Mouse (Mus musculus): Measurements from ENCODE around the gene Slc22a7. TPM values are rescaled to one million over a fixed set of nuclear protein-coding genes. Genes with fewer than 3 reads are reported as not detected.
A peak's percentile ranks its signal among the peaks of the same experiment; 100 is the strongest.

Slc22a7 gene
- polyA plus RNA-seq, 1 experiment from 2014 or later, result not detected

DNA sequence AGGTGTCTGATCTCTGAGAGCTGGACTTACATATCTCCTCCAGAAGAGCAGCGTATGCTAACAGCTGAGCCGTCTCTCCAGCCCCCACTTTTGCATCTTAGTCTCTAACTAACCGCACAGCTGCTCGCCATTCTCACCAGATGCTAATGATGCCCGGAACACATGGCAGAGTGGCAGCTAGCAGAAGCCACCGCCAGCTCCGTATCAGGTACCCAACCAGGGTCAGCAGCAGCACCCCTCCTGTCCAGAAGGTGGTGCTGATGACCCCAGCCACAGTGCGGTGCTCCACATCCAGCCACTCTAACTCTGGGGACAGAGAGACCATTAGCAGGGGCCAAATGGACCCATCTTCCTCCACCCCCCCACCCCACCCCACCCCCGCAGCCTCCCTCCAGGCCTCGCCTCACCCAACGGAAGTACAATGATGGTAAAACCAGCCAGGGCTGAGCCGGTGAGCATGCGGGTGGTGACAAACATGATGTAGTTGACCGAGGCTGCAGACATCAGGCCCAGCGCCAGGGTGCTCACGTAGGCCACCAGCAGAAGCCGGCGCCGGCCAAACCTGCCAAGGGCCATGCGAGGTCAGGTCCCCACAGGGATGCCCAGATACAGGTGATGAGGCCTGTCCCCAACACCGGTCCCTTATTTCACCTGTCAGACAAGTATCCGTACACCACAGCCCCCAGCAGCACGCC is 1.4 kb downstream of the Slc22a7 start:
- no peak overlapping the region for H3K27ac ChIP-seq (replicated peaks)
- 23% methylated on average over 23 of the region's 23 CpGs for WGBS

DNA sequence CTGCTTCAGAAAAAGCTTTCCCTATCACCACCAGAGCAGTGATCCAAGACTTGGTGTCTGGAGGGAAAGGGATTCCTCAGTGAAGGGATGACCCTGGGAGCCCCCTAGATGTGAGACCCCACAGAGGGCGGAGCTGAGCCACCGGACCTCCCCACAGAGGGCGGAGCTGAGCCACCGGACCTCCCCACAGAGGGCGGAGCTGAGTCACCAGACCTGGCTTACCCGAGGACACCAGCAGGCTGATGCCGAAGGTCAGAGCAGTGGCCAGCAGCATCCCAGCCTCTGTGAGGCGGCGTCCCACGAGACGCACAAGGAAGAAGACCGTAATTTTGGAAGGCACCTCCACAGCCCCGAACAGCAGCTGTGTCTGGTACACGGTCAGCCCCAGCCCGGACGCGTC is 4.6 kb downstream of the Slc22a7 start:
- 0 out of 2 replicates have a peak, but pooled peaks cover 6% of the 10 kb centered on the region for H3K27me3 ChIP-seq (replicated peaks)
- H3K9me3 ChIP-seq (replicated peaks), result no peaks in the 10 kb centered on the region
- no peak overlapping the region for H3K9ac ChIP-seq (replicated peaks)
- 2% methylated on average over 17 of the region's 17 CpGs for WGBS
- H3K4me3 ChIP-seq (replicated peaks), result 0 out of 2 replicates have a peak overlapping the region, but pooled peaks have one; percentile 1
- H3K4me1 ChIP-seq, result peaks cover 11% of the 10 kb centered on the region
- no peak overlapping the region for H3K27ac ChIP-seq (replicated peaks)
- no peak for ATAC-seq (ENCODE audit: low FRiP score)
- H3K4me2 ChIP-seq, result peak overlapping the region; percentile 38
- no peaks in the 10 kb centered on the region for H3K36me3 ChIP-seq

More for the DNA sequence above, 1.4 kb downstream of the Slc22a7 start:
- no peaks in the 10 kb centered on the region for H3K9me3 ChIP-seq (replicated peaks)
- peak; percentile 60 for ATAC-seq (ENCODE audit: low FRiP score)
- 0 out of 2 replicates have a peak, but pooled peaks cover 6% of the 10 kb centered on the region for H3K27me3 ChIP-seq (replicated peaks)
- no peak overlapping the region for H3K4me3 ChIP-seq (replicated peaks)
- no peak overlapping the region for H3K9ac ChIP-seq (replicated peaks)
- H3K36me3 ChIP-seq, result no peaks in the 10 kb centered on the region
- peaks cover 11% of the 10 kb centered on the region for H3K4me1 ChIP-seq
- peak overlapping the region; percentile 26; the same call in 1 of the 2 replicates for H3K4me2 ChIP-seq

DNA sequence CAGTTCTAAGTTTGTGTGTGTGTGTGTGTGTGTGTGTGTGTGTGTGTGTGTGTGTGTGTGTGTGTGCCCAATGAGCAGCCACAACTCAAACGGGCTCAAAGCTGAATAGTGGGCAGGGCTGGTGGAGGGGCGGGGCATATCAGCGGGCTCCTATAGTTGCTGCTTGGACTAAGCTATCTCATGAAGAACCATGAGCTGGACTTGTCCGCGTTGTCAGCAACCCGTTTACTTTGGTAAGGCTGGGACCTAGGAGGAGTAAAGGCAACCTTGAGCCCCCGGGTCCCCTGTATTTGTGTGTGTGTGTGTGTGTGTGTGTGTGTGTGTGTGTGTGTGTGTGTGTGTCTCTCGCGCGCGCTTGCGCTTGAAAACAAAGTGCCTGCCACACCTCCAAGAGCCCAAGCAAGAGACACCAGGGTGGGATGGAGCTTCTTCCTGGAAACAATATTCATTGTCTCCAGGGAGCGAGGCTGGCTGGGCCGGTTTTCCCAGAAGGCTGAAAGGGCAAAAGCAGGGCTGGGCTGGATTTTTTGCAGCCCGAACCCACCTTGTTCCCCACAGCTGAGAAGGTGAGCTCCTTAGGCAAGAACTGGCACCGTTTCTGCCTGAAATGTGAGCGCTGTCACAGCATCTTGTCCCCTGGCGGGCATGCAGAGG is 9.4 kb downstream of the Slc22a7 start, which contains the start of gene Crip3:
TSS of gene Crip3 (plus strand) at position 166 of the 654 bp plus-strand sequence.
- Histone ChIP-seq H3K9ac (replicated peaks) (no peak within 1 kb of the TSS), H3K27ac (replicated peaks) (no peak within 1 kb of the TSS), H3K9me3 (replicated peaks) (no peaks in the 10 kb centered on the region), H3K36me3 (peaks cover 11% of the 10 kb centered on the region), H3K4me3 (replicated peaks) (no peak within 1 kb of the TSS), H3K4me2 (peak within 1 kb of the TSS; percentile 37), H3K27me3 (replicated peaks) (no peaks in the 10 kb centered on the region), H3K4me1 (peaks cover 3% of the 10 kb centered on the region; the same call in 1 of the 2 replicates)
- no peak for ATAC-seq (ENCODE audit: low FRiP score)
- WGBS, result 11% methylated on average over 18 of the region's 18 CpGs

DNA sequence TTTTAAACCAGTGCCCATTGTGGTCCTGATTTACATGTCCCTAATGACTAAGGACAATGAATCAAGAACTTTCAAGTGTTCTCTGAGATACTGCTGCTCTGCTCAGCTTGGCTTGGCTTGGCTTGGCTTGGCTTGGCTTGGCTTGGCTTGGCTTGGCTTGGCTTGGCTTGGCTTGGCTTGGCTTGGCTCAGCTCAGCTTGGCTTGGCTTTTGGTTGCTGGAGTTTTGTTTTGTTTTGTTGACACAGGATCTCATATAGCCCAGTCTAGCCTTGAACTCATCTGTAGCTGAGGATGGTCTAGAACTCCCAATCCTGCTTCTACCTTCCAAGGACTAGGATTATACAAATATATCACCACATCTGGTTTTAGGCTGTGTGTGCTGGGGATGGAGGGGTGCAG is 11.8 kb downstream of the Slc22a7 start:
- no peaks in the 10 kb centered on the region for H3K27me3 ChIP-seq (replicated peaks)
- ATAC-seq (ENCODE audit: low FRiP score), result no peak
- H3K9me3 ChIP-seq (replicated peaks), result no peaks in the 10 kb centered on the region
- no peak overlapping the region for H3K27ac ChIP-seq (replicated peaks)
- H3K36me3 ChIP-seq, result peaks cover 11% of the 10 kb centered on the region
- no peak overlapping the region for H3K4me2 ChIP-seq
- no peak overlapping the region for H3K4me3 ChIP-seq (replicated peaks)
- H3K9ac ChIP-seq (replicated peaks), result no peak overlapping the region
- no peaks in the 10 kb centered on the region for H3K4me1 ChIP-seq

DNA sequence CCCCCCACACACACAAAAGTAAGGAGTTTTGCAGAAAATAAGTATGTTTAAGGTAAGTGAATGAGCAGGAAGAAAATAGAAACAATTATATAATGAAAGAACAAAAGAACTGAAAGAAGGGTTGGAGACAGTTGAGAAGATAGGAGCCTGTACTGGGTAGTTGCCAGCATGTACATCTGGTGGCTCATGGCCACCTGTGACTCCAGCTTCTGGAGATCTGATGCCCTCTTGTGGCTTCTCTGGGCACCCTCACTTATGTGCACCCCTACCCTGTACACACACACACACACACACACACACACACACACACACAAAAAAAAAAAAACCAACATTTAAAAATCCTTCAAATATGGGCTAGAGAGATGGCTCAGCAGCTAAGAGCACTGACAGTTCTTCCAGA is 18.5 kb downstream of the Slc22a7 start:
- H3K27me3 ChIP-seq (replicated peaks), result no peaks in the 10 kb centered on the region
- peaks cover 20% of the 10 kb centered on the region for H3K36me3 ChIP-seq
- no peak for ATAC-seq (ENCODE audit: low FRiP score)
- H3K9me3 ChIP-seq (replicated peaks), result no peaks in the 10 kb centered on the region
- no peak overlapping the region for H3K9ac ChIP-seq (replicated peaks)
- H3K4me1 ChIP-seq, result no peaks in the 10 kb centered on the region
- no peak overlapping the region for H3K4me3 ChIP-seq (replicated peaks)
- no peak overlapping the region for H3K27ac ChIP-seq (replicated peaks)
- H3K4me2 ChIP-seq, result no peak overlapping the region

DNA sequence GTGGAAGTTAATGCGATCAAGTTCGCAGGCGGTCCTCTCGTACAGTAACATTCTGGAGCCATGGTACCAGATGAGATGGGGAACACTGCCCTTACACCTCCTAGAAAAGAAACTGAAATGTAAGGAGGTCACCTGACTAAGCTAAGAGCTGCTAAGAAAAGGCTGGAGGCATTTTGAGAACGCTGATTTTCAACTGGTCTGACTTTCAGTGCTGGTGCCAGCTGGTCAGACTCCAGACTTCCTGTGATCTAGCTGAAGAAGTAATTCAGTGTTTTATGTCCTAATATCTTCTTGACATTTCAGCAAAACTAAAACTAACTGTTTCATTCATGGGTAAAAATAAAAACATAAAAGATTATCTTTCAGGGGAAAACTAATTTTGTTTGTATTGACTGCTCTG is 19.6 kb downstream of the Slc22a7 start:
- Histone ChIP-seq H3K4me1 (no peaks in the 10 kb centered on the region), H3K9ac (replicated peaks) (no peak overlapping the region), H3K4me2 (no peak overlapping the region), H3K27ac (replicated peaks) (no peak overlapping the region), H3K36me3 (peaks cover 28% of the 10 kb centered on the region), H3K4me3 (replicated peaks) (no peak overlapping the region), H3K27me3 (replicated peaks) (no peaks in the 10 kb centered on the region), H3K9me3 (replicated peaks) (no peaks in the 10 kb centered on the region)
- 74% methylated on average over 5 of the region's 5 CpGs for WGBS
- ATAC-seq (ENCODE audit: low FRiP score), result no peak

DNA sequence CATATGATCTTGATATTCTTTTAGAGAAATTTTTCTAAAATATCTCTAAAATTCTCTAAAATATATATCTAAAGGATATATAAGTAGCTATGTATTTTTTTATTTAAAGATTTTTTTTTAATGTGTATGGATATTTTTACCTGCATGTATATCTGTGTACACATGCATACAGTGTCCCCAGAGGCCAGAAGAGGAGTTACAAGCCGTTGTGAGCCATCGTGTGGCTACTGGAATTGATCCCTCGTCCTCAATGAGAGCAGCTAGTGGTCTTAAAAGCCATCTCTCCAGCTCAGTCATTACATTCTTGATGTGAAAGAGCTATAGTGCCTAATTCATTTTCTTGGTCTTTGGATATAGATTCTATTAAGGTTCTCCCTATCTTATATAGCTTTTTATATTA is 29.8 kb downstream of the Slc22a7 start:
- 23% methylated on average over 3 of the region's 3 CpGs for WGBS
- no peak overlapping the region for H3K27ac ChIP-seq (replicated peaks)
- no peak overlapping the region for H3K4me3 ChIP-seq (replicated peaks)
- H3K9ac ChIP-seq (replicated peaks), result no peak overlapping the region
- H3K36me3 ChIP-seq, result peaks cover 70% of the 10 kb centered on the region
- H3K4me1 ChIP-seq, result no peaks in the 10 kb centered on the region
- H3K9me3 ChIP-seq (replicated peaks), result no peaks in the 10 kb centered on the region
- ATAC-seq (ENCODE audit: low FRiP score), result no peak
- no peak overlapping the region for H3K4me2 ChIP-seq
- no peaks in the 10 kb centered on the region for H3K27me3 ChIP-seq (replicated peaks)

DNA sequence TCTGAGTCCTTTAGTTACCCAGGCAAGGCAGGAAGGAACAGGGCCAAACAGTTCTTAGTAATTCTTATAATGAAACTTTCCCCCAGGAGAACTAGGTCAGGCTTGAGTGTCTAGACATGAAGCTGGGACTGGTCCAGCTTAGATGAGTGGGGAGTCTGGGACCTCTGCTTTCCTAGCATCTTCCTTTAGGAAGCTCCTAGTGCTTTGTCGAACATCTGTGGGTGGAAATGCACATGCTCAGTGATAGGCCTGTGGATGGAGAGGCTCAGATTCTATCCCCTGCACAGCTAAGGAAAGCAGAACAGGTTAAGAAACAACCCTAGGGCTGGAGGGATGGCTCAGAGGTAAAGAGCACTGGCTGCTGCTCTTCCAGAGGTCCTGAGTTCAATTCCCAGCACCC is 43.6 kb downstream of the Slc22a7 start:
- no peak for ATAC-seq (ENCODE audit: low FRiP score)
- no peaks in the 10 kb centered on the region for H3K9me3 ChIP-seq (replicated peaks)
- H3K27me3 ChIP-seq (replicated peaks), result no peaks in the 10 kb centered on the region
- H3K9ac ChIP-seq (replicated peaks), result no peak overlapping the region
- no peak overlapping the region for H3K27ac ChIP-seq (replicated peaks)
- no peaks in the 10 kb centered on the region for H3K4me1 ChIP-seq
- no peak overlapping the region for H3K4me3 ChIP-seq (replicated peaks)
- WGBS, result 86% methylated on average over 1 of the region's 1 CpGs
- H3K4me2 ChIP-seq, result no peak overlapping the region
- H3K36me3 ChIP-seq, result peaks cover 60% of the 10 kb centered on the region

DNA sequence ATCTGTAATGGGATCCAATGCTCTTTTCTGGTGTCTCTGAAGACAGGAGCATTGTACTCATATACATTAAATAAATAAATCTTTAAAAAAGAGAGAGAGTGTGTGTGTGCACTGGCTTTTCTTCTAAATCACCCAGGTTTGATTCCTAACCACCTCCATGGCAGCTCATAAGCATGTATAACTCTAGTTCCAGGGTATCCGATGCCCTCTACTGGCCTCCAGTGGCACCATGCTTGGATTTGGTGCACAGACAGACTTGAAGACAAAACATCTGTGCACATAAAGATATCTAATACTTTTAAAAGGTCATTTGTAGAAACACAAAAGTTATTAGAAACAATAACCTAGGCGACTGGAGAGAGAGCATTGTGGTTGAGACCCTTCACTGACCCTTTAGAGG is 45.2 kb downstream of the Slc22a7 start:
- Histone ChIP-seq H3K4me2 (no peak overlapping the region), H3K27ac (replicated peaks) (no peak overlapping the region), H3K27me3 (replicated peaks) (no peaks in the 10 kb centered on the region), H3K4me3 (replicated peaks) (no peak overlapping the region), H3K9me3 (replicated peaks) (no peaks in the 10 kb centered on the region), H3K4me1 (no peaks in the 10 kb centered on the region), H3K36me3 (peaks cover 58% of the 10 kb centered on the region), H3K9ac (replicated peaks) (no peak overlapping the region)
- 44% methylated on average over 2 of the region's 2 CpGs for WGBS
- no peak for ATAC-seq (ENCODE audit: low FRiP score)

DNA sequence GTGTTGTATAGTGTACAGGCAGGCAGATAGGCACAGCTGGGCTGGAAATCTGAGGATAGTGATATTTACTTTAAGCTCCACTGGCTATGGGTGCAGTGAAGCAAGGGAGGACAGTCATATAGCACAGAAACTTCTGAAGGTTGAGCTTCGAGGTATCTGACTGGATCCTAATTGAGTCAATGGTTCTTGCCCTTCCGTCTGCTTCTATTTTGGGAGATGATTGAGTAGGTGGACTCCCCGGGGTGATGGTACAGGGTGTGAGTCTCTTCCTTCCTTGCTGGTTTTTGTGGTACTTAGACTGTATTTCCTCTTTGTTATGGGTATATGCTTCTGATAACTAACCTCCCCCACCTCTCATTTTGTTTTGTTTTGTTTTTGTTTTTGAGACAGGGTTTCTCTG is 50.1 kb downstream of the Slc22a7 start:
- Histone ChIP-seq H3K4me3 (replicated peaks) (no peak overlapping the region), H3K9ac (replicated peaks) (no peak overlapping the region), H3K27ac (replicated peaks) (no peak overlapping the region), H3K9me3 (replicated peaks) (no peaks in the 10 kb centered on the region), H3K27me3 (replicated peaks) (no peaks in the 10 kb centered on the region), H3K4me2 (no peak overlapping the region), H3K36me3 (peaks cover 29% of the 10 kb centered on the region), H3K4me1 (peaks cover 17% of the 10 kb centered on the region)
- ATAC-seq (ENCODE audit: low FRiP score), result no peak
- 86% methylated on average over 3 of the region's 3 CpGs for WGBS

DNA sequence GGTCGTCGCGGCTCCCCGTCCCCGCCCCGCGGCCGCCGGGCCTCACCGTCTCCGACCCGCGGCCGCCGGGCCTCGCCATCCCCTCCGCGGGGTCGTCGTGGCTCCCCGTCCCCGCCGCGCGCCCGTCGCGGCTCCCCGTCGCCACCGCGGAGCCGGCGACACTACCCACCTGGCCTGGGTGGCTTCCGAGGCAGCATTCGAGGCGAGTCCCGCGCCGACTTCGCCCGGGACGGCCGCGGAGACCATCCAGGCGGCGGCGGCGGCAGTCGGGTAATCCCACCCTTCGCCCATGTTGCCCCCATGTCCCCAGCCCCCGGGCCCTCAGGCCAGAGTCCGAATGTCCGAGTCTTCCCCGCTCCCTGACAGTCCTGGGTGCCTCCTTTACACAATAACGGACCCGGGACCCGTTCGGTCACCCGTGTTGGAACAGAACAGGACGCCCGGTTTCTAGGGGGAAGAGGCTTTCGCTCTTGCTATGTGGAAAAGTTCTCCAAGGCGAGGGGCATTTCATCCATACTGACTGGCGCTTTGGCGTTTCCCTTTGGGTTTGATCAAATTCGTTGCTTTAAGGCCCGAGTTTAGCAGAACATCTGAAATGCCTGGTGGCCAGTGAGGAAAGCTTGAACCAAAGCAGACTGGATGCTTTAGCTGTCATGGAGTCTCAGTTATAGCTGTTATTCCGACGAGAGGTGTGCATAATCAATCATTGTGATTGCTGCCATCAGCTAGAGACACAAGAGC is 54.0 kb downstream of the Slc22a7 start:
- WGBS, result 1% methylated on average over 55 of the region's 70 CpGs
- peaks cover 17% of the 10 kb centered on the region for H3K4me1 ChIP-seq
- H3K9me3 ChIP-seq (replicated peaks), result no peaks in the 10 kb centered on the region
- no peaks in the 10 kb centered on the region for H3K27me3 ChIP-seq (replicated peaks)
- peak; percentile 35 for ATAC-seq (ENCODE audit: low FRiP score)
- H3K9ac ChIP-seq (replicated peaks), result peak overlapping the region; percentile 96
- H3K27ac ChIP-seq (replicated peaks), result peak overlapping the region; percentile 92
- peak overlapping the region; percentile 87 for H3K4me2 ChIP-seq
- H3K36me3 ChIP-seq, result peaks cover 15% of the 10 kb centered on the region
- peak overlapping the region; percentile 95 for H3K4me3 ChIP-seq (replicated peaks)
